Mouse (Mus musculus): Measurements from ENCODE around the gene Tnks2. TPM values are rescaled to one million over a fixed set of nuclear protein-coding genes. Genes with fewer than 3 reads are reported as not detected.
"Not testable (repeated sequence)": the region's sequence is repeated elsewhere in the genome, so short reads cannot be mapped to it uniquely, and the experiment has no call there.

Gene Tnks2
- polyA plus RNA-seq, 1 experiment from 2014 or later: 19.0 TPM

DNA sequence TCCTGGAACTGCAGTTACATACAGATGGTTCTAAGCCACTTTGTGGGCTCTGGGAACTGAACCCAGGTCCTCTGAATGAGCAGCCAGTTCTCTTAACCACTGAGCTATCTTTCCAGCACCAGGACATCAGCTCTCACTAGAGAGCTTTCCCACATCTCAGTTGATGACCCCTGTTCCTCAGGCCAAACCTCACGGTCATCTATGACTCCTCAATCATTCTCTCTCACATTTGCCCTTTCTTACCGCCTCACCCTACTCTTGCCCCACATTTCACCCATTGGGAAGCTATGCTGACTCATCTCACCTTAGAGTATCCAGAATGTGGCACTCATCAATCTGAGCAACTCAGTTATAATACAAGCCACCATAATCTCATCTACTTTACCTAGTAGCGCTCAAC is 6.3 kb downstream of the Tnks2 start:
- Histone ChIP-seq H3K27ac (ENCODE audit: low read depth, low read length) (no peak overlapping the region), H3K9ac (ENCODE audit: low read depth, low read length) (no peak overlapping the region), H3K36me3 (ENCODE audit: control insufficient read depth, insufficient read depth, low read length) (peaks cover 2% of the 10 kb centered on the region), H3K4me3 (ENCODE audit: low read length) (no peak overlapping the region), H3K4me1 (ENCODE audit: control insufficient read depth, insufficient read depth, low read depth, low read length) (peaks cover 11% of the 10 kb centered on the region), H3K27me3 (replicated peaks; ENCODE audit: control insufficient read depth, insufficient read depth, low read length) (no peaks in the 10 kb centered on the region), H3K9me3 (ENCODE audit: control insufficient read depth, low read length) (no peaks in the 10 kb centered on the region), H3K4me2 (ENCODE audit: low read length) (no peak overlapping the region)
- ATAC-seq: no peak
- WGBS: 96% methylated on average over 3 of the region's 3 CpGs

DNA sequence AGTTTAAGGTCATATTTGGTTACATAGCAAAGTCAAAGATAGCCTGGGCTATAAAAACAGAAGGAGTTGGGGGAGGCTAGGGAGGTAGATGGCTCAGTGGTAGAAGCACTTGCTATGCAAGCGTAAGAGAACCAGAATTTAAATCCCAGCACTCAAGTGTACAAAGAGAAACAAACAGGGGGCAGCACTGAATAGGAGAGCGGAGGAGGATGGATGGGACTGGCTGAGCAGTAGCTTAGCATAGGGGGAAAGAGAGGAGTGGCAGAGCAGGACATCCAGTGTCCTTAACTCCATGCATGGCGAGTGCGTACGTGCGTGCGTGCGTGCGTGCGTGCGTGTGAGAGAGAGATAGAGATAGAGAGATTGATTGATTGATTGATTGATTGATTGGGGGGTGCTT is 9.8 kb downstream of the Tnks2 start:
- 90% methylated on average over 11 of the region's 11 CpGs for WGBS
- Histone ChIP-seq H3K4me1 (ENCODE audit: control insufficient read depth, insufficient read depth, low read depth, low read length) (no peaks in the 10 kb centered on the region), H3K4me2 (ENCODE audit: low read length) (no peak overlapping the region), H3K9ac (ENCODE audit: low read depth, low read length) (no peak overlapping the region), H3K36me3 (ENCODE audit: control insufficient read depth, insufficient read depth, low read length) (peaks cover 6% of the 10 kb centered on the region), H3K4me3 (ENCODE audit: low read length) (no peak overlapping the region), H3K27ac (ENCODE audit: low read depth, low read length) (no peak overlapping the region), H3K27me3 (replicated peaks; ENCODE audit: control insufficient read depth, insufficient read depth, low read length) (no peaks in the 10 kb centered on the region), H3K9me3 (ENCODE audit: control insufficient read depth, low read length) (no peaks in the 10 kb centered on the region)
- no peak for ATAC-seq

GRCm38 (mm10) chr19:36845924-36846323 is 11.9 kb downstream of the Tnks2 start:
- H3K9ac ChIP-seq (ENCODE audit: low read depth, low read length): no peak overlapping the region
- H3K9me3 ChIP-seq (ENCODE audit: control insufficient read depth, low read length): no peaks in the 10 kb centered on the region
- ATAC-seq: no peak
- H3K27me3 ChIP-seq (replicated peaks; ENCODE audit: control insufficient read depth, insufficient read depth, low read length): no peaks in the 10 kb centered on the region
- 89% methylated on average over 5 of the region's 5 CpGs for WGBS
- no peak overlapping the region for H3K27ac ChIP-seq (ENCODE audit: low read depth, low read length)
- no peak overlapping the region for H3K4me3 ChIP-seq (ENCODE audit: low read length)
- no peaks in the 10 kb centered on the region for H3K4me1 ChIP-seq (ENCODE audit: control insufficient read depth, insufficient read depth, low read depth, low read length)
- H3K4me2 ChIP-seq (ENCODE audit: low read length): no peak overlapping the region
- H3K36me3 ChIP-seq (ENCODE audit: control insufficient read depth, insufficient read depth, low read length): peaks cover 12% of the 10 kb centered on the region

- Histone ChIP-seq H3K9ac (ENCODE audit: low read depth, low read length) (no peak overlapping the region), H3K27ac (ENCODE audit: low read depth, low read length) (no peak overlapping the region), H3K36me3 (ENCODE audit: control insufficient read depth, insufficient read depth, low read length) (peaks cover 36% of the 10 kb centered on the region), H3K4me1 (ENCODE audit: control insufficient read depth, insufficient read depth, low read depth, low read length) (no peaks in the 10 kb centered on the region), H3K9me3 (ENCODE audit: control insufficient read depth, low read length) (no peaks in the 10 kb centered on the region), H3K27me3 (replicated peaks; ENCODE audit: control insufficient read depth, insufficient read depth, low read length) (no peaks in the 10 kb centered on the region), H3K4me2 (ENCODE audit: low read length) (no peak overlapping the region), H3K4me3 (ENCODE audit: low read length) (no peak overlapping the region)
- 95% methylated on average over 2 of the region's 2 CpGs for WGBS
- no peak for ATAC-seq
These were observed 19.8 kb downstream of the Tnks2 start for GRCm38 (mm10) chr19:36853831-36854230.

- Histone ChIP-seq H3K36me3 (ENCODE audit: control insufficient read depth, insufficient read depth, low read length) (peaks cover 31% of the 10 kb centered on the region), H3K27ac (ENCODE audit: low read depth, low read length) (no peak overlapping the region), H3K27me3 (replicated peaks; ENCODE audit: control insufficient read depth, insufficient read depth, low read length) (no peaks in the 10 kb centered on the region), H3K4me1 (ENCODE audit: control insufficient read depth, insufficient read depth, low read depth, low read length) (no peaks in the 10 kb centered on the region), H3K4me3 (ENCODE audit: low read length) (no peak overlapping the region), H3K9me3 (ENCODE audit: control insufficient read depth, low read length) (no peaks in the 10 kb centered on the region), H3K9ac (ENCODE audit: low read depth, low read length) (no peak overlapping the region), H3K4me2 (ENCODE audit: low read length) (no peak overlapping the region)
- ATAC-seq: no peak
- WGBS: 90% methylated on average over 9 of the region's 9 CpGs
These were observed 23.8 kb downstream of the Tnks2 start for GRCm38 (mm10) chr19:36857851-36858250.

DNA sequence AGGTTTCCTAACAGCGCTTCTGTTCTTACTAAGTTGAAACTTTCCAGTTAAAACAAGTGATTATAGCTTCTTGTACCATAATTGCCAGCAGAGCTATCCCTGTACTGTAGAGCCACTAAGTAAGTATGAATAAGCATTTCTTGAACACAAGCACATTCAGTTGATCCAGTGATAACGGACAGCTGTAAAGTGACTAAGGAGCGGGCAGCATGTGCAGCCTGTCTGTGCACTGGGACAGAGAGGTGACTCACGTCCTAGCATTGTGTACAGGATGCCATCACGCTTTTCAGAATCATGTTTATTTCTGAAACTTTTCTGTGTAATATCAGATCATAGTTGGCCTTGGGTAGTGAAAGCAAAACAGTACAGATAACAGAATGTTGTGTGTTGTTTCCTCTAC is 26.4 kb downstream of the Tnks2 start:
- H3K9ac ChIP-seq (ENCODE audit: low read depth, low read length): no peak overlapping the region
- no peaks in the 10 kb centered on the region for H3K4me1 ChIP-seq (ENCODE audit: control insufficient read depth, insufficient read depth, low read depth, low read length)
- H3K27ac ChIP-seq (ENCODE audit: low read depth, low read length): no peak overlapping the region
- 95% methylated on average over 5 of the region's 5 CpGs for WGBS
- no peak for ATAC-seq
- H3K9me3 ChIP-seq (ENCODE audit: control insufficient read depth, low read length): no peaks in the 10 kb centered on the region
- H3K4me2 ChIP-seq (ENCODE audit: low read length): no peak overlapping the region
- H3K27me3 ChIP-seq (replicated peaks; ENCODE audit: control insufficient read depth, insufficient read depth, low read length): no peaks in the 10 kb centered on the region
- peaks cover 33% of the 10 kb centered on the region for H3K36me3 ChIP-seq (ENCODE audit: control insufficient read depth, insufficient read depth, low read length)
- H3K4me3 ChIP-seq (ENCODE audit: low read length): no peak overlapping the region

DNA sequence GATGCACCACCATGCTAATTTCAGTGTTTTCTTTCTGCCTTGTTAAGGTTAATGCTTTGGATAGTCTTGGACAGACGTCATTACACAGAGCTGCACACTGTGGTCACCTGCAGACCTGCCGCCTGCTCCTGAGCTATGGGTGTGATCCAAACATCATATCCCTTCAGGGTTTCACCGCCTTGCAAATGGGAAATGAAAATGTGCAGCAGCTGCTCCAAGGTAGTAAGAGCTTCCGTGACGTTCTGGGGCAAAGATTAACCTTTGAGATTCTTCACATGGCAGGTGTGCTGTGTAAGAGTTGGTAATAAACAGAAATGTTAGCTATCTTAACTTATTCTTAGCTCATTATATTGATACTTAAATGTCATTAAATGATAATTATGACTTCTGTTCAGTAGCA is 31.9 kb downstream of the Tnks2 start:
- no peak overlapping the region for H3K27ac ChIP-seq (ENCODE audit: low read depth, low read length)
- H3K9me3 ChIP-seq (ENCODE audit: control insufficient read depth, low read length): no peaks in the 10 kb centered on the region
- ATAC-seq: no peak
- no peaks in the 10 kb centered on the region for H3K27me3 ChIP-seq (replicated peaks; ENCODE audit: control insufficient read depth, insufficient read depth, low read length)
- H3K4me1 ChIP-seq (ENCODE audit: control insufficient read depth, insufficient read depth, low read depth, low read length): no peaks in the 10 kb centered on the region
- no peak overlapping the region for H3K4me2 ChIP-seq (ENCODE audit: low read length)
- peaks cover 25% of the 10 kb centered on the region for H3K36me3 ChIP-seq (ENCODE audit: control insufficient read depth, insufficient read depth, low read length)
- 93% methylated on average over 5 of the region's 5 CpGs for WGBS
- H3K9ac ChIP-seq (ENCODE audit: low read depth, low read length): no peak overlapping the region
- no peak overlapping the region for H3K4me3 ChIP-seq (ENCODE audit: low read length)

DNA sequence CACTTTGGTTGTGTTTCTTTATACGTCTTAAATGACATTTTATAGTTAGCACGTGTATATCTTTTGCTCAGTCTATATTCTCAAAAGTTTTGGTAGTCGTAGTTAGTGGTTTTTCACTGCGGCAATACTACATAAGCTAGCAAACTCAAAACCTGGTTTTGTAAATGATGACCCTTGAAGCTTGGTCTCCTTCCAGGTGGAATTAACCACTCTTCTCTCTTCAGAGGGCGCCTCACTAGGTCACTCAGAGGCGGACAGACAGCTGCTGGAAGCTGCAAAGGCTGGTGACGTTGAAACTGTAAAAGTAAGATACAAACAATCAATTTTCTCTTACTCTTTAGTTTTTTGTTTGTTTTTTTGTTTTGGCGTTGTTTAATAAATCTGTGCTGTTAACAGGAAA is 33.4 kb downstream of the Tnks2 start:
- Histone ChIP-seq H3K9ac (ENCODE audit: low read depth, low read length) (no peak overlapping the region), H3K36me3 (ENCODE audit: control insufficient read depth, insufficient read depth, low read length) (peaks cover 29% of the 10 kb centered on the region), H3K4me1 (ENCODE audit: control insufficient read depth, insufficient read depth, low read depth, low read length) (no peaks in the 10 kb centered on the region), H3K4me2 (ENCODE audit: low read length) (no peak overlapping the region), H3K27me3 (replicated peaks; ENCODE audit: control insufficient read depth, insufficient read depth, low read length) (no peaks in the 10 kb centered on the region), H3K9me3 (ENCODE audit: control insufficient read depth, low read length) (no peaks in the 10 kb centered on the region), H3K4me3 (ENCODE audit: low read length) (no peak overlapping the region), H3K27ac (ENCODE audit: low read depth, low read length) (no peak overlapping the region)
- WGBS: 95% methylated on average over 8 of the region's 8 CpGs
- ATAC-seq: no peak

DNA sequence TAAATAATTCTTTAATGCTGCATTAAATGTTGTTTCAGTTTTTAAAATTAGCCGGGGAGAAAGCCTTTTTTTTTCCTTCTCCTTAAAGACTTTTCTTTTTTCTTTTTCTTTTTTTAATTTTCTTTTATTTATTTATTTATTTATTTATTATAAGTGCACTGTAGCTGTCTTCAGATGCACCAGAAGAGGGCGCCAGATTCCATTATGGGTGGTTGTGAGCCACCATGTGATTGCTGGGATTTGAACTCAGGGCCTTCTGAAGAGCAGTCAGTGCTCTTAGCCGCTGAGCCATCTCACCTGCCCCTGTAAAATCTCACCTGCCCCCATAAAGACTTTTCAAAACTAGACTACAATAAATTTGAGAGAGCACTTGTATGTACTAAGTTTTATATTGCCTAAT is 34.6 kb downstream of the Tnks2 start:
- WGBS: 79% methylated on average over 3 of the region's 3 CpGs
- ATAC-seq; H3K4me2 ChIP-seq (ENCODE audit: low read length); H3K4me3 ChIP-seq (ENCODE audit: low read length); H3K27ac ChIP-seq (ENCODE audit: low read depth, low read length); H3K4me1 ChIP-seq (ENCODE audit: control insufficient read depth, insufficient read depth, low read depth, low read length); H3K27me3 ChIP-seq (replicated peaks; ENCODE audit: control insufficient read depth, insufficient read depth, low read length); H3K9me3 ChIP-seq (ENCODE audit: control insufficient read depth, low read length); H3K9ac ChIP-seq (ENCODE audit: low read depth, low read length): not testable (repeated sequence)
- H3K36me3 ChIP-seq (ENCODE audit: control insufficient read depth, insufficient read depth, low read length): peaks cover 34% of the 10 kb centered on the region

- no peak overlapping the region for H3K9ac ChIP-seq (ENCODE audit: low read depth, low read length)
- H3K4me1 ChIP-seq (ENCODE audit: control insufficient read depth, insufficient read depth, low read depth, low read length): no peaks in the 10 kb centered on the region
- no peaks in the 10 kb centered on the region for H3K27me3 ChIP-seq (replicated peaks; ENCODE audit: control insufficient read depth, insufficient read depth, low read length)
- peaks cover 40% of the 10 kb centered on the region for H3K36me3 ChIP-seq (ENCODE audit: control insufficient read depth, insufficient read depth, low read length)
- WGBS: 88% methylated on average over 2 of the region's 2 CpGs
- no peak for ATAC-seq
- H3K4me2 ChIP-seq (ENCODE audit: low read length): no peak overlapping the region
- H3K4me3 ChIP-seq (ENCODE audit: low read length): no peak overlapping the region
- no peaks in the 10 kb centered on the region for H3K9me3 ChIP-seq (ENCODE audit: control insufficient read depth, low read length)
- H3K27ac ChIP-seq (ENCODE audit: low read depth, low read length): no peak overlapping the region
These were observed 40.6 kb downstream of the Tnks2 start for GRCm38 (mm10) chr19:36874651-36875050.

Measured in hindbrain, embryonic 16.5 days (tissue).